Mouse (Mus musculus): ENCODE measurements around the gene Zcchc24. TPM values are rescaled to one million over a fixed set of nuclear protein-coding genes. Genes with fewer than 3 reads are reported as not detected.

Zcchc24 gene
- polyA plus RNA-seq, 1 experiment from 2014 or later, result 17.0 TPM

DNA sequence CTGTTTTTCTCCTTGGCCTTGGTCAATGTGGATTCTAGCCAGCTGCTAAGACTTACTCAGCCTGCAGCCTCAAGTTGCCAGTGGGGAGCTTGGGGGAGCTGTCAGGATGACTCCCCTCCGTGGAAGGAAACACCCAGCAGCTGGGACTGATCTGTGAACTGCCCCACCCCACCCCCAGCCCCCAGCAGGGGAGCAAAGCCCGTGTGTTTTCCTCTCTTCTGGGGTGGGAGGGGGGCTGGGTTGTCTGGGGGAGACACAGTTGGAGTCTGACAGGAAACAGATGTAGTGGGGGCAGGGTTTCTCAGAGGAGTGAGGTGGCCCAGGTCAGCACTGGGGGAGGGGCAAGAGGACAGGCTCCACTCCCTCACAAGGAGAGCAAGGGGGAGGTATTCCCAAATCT, 50.4 kb downstream of the Zcchc24 start:
- H3K9me3 ChIP-seq (replicated peaks), result 0 out of 2 replicates have a peak, but pooled peaks cover 1% of the 10 kb centered on the region
- no peaks in the 10 kb centered on the region for H3K27me3 ChIP-seq (ENCODE audit: low read depth, poor library complexity, severe bottlenecking)
- peak; percentile 77 for DNase-seq (ENCODE audit: low spot score)
- H3K4me1 ChIP-seq, result peaks cover 64% of the 10 kb centered on the region
- peak overlapping the region; percentile 86 for H3K27ac ChIP-seq
- peaks cover 47% of the 10 kb centered on the region for H3K36me3 ChIP-seq
- 0 out of 2 replicates have a peak overlapping the region, but pooled peaks have one; percentile 15 for H3K4me3 ChIP-seq
- 0% methylated on average over 2 of the region's 2 CpGs for WGBS

DNA sequence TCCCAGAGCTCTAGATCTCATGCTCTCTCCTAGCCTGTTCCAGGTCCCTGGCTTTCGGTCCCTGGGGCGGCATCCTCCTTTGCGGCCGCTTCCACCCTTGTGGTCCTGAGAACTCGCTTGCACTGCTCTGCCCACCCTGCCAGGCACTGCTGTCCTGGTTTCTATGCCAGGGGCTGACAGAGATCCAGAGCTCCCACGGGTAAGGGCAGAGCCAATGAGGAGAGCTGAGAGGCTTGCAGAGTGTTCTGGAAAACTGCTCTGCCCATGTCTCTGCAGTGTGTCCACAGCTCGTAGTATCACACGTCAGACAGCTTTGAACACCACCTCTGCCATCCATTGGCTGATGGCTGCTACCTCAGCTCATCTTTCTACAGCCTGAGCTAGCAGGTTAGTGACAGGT, 51.1 kb downstream of the Zcchc24 start:
- peaks cover 60% of the 10 kb centered on the region for H3K4me1 ChIP-seq
- no peak overlapping the region for H3K4me3 ChIP-seq
- WGBS, result 82% methylated on average over 8 of the region's 8 CpGs
- peak overlapping the region; percentile 86 for H3K27ac ChIP-seq
- no peaks in the 10 kb centered on the region for H3K27me3 ChIP-seq (ENCODE audit: low read depth, poor library complexity, severe bottlenecking)
- H3K9me3 ChIP-seq (replicated peaks), result 0 out of 2 replicates have a peak, but pooled peaks cover 1% of the 10 kb centered on the region
- no peak for DNase-seq (ENCODE audit: low spot score)
- peaks cover 47% of the 10 kb centered on the region for H3K36me3 ChIP-seq

DNA sequence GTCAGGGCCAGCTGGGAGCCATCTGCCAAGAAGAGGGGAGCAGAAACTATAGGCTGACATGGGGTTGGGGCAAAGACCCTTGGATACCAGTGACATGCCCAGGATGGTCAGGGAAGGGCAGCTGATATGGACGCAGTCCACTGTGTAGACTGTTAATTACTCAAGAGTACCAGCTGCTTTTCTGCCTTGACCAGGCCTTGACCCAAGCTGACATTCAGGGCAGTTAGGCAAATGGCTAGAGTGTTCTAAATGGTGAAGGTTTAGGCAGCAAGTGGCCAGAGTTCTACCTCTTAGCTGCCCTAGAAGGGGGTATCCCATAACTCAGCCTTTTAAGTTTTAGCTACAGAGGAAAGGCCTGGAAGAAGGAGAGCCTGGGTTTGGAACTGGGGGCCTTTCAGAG, 52.3 kb downstream of the Zcchc24 start:
- WGBS, result 80% methylated on average over 1 of the region's 1 CpGs
- Histone ChIP-seq H3K27me3 (ENCODE audit: low read depth, poor library complexity, severe bottlenecking) (no peaks in the 10 kb centered on the region), H3K4me1 (peaks cover 56% of the 10 kb centered on the region), H3K27ac (no peak overlapping the region), H3K9me3 (replicated peaks) (0 out of 2 replicates have a peak, but pooled peaks cover 1% of the 10 kb centered on the region), H3K36me3 (peaks cover 46% of the 10 kb centered on the region), H3K4me3 (no peak overlapping the region)
- no peak for DNase-seq (ENCODE audit: low spot score)

DNA sequence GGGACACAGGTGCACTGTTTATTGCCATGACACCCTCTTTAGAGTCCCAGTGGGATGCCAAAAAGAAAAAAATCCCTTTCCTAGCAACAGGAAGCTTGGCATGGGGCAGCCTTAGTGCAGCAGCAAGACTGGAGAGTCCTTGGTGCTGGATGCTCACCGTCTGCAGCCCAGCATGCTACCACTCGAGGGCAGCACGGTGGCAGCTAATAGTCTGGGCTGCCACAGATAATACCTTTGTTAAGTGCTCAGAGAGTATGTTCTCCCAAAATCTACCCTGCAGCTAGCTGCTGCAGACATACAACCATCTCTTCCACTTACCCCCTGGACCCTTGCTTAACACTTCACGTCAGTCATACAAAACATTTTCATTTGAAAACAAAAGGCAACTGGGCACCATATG, 55.4 kb downstream of the Zcchc24 start:
- no peak overlapping the region for H3K4me3 ChIP-seq
- no peak overlapping the region for H3K27ac ChIP-seq
- peaks cover 68% of the 10 kb centered on the region for H3K4me1 ChIP-seq
- peaks cover 28% of the 10 kb centered on the region for H3K36me3 ChIP-seq
- H3K9me3 ChIP-seq (replicated peaks), result no peaks in the 10 kb centered on the region
- H3K27me3 ChIP-seq (ENCODE audit: low read depth, poor library complexity, severe bottlenecking), result no peaks in the 10 kb centered on the region
- WGBS, result 26% methylated on average over 4 of the region's 4 CpGs
- DNase-seq (ENCODE audit: low spot score), result no peak

DNA sequence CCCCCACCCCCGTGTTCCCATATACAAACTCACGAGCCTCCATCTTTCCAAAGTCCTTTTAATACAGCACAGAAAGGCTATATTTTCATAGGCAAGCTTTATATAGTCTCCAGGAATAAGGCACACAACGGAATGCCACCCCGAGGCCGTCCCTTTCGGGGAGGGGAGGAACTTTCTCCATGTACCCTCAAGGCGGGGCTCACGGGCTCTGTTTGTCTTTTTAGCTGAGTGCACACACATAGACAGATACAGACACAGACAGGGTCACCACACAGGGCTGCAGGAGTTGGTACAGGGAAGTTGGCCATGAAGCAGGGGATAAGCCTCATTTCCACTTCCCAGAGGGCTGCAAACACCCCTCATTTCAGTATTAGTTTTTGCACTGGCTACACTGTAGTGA, 57.2 kb downstream of the Zcchc24 start:
- Histone ChIP-seq H3K27ac (peak overlapping the region; percentile 81; the same call in 1 of the 2 replicates), H3K4me1 (peaks cover 59% of the 10 kb centered on the region), H3K4me3 (no peak overlapping the region), H3K27me3 (ENCODE audit: low read depth, poor library complexity, severe bottlenecking) (no peaks in the 10 kb centered on the region), H3K36me3 (peaks cover 23% of the 10 kb centered on the region), H3K9me3 (replicated peaks) (no peaks in the 10 kb centered on the region)
- 72% methylated on average over 8 of the region's 8 CpGs for WGBS
- DNase-seq (ENCODE audit: low spot score), result no peak

DNA sequence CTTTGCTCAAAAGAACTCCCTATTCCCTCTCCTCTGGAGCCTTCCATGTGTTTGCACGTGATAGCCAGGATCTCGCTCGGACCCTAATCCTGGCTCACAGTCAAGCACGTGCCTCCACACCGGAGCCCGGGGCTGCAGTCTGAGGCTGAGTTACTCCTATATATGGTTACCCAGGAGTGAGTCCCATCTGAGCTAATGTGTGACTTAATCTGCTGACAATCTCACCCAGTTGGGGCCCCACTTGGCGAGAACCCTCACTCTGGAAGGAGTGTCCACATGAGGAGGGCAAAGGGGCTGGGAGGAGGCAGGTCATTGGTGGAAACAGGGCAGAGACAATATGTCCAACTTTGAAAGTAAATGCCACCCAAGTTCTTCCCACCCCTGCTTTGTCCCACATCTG, 57.7 kb downstream of the Zcchc24 start:
- H3K27ac ChIP-seq, result peak overlapping the region; percentile 81
- no peak for DNase-seq (ENCODE audit: low spot score)

DNA sequence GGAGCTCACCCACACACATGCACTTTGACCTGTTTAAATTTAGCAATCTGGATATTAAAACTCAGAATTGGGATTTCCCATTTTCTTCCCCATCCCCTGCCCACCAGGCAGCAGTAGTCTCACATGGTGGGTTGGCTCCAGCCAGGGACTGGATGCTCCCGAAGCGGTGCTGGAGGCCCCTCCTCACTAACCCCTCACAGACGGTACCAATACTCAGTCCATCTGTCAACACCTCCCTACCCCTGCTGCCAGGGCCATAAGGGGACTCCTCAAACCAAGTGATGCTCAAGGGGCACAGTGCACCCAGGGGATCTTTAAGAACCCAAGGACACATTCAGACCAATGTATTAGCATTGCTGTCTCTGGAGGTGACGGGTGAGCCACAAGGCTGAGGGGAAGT, 58.2 kb downstream of the Zcchc24 start:
- peaks cover 55% of the 10 kb centered on the region for H3K4me1 ChIP-seq
- peaks cover 14% of the 10 kb centered on the region for H3K36me3 ChIP-seq
- no peak for DNase-seq (ENCODE audit: low spot score)
- no peaks in the 10 kb centered on the region for H3K27me3 ChIP-seq (ENCODE audit: low read depth, poor library complexity, severe bottlenecking)
- H3K27ac ChIP-seq, result peak overlapping the region; percentile 81; the same call in 1 of the 2 replicates
- 47% methylated on average over 4 of the region's 4 CpGs for WGBS
- H3K4me3 ChIP-seq, result no peak overlapping the region
- H3K9me3 ChIP-seq (replicated peaks), result no peaks in the 10 kb centered on the region

More for the DNA sequence above, 57.7 kb downstream of the Zcchc24 start:
- peaks cover 55% of the 10 kb centered on the region for H3K4me1 ChIP-seq
- H3K36me3 ChIP-seq, result peaks cover 19% of the 10 kb centered on the region
- no peaks in the 10 kb centered on the region for H3K27me3 ChIP-seq (ENCODE audit: low read depth, poor library complexity, severe bottlenecking)
- 53% methylated on average over 7 of the region's 7 CpGs for WGBS
- H3K9me3 ChIP-seq (replicated peaks), result no peaks in the 10 kb centered on the region
- no peak overlapping the region for H3K4me3 ChIP-seq

DNA sequence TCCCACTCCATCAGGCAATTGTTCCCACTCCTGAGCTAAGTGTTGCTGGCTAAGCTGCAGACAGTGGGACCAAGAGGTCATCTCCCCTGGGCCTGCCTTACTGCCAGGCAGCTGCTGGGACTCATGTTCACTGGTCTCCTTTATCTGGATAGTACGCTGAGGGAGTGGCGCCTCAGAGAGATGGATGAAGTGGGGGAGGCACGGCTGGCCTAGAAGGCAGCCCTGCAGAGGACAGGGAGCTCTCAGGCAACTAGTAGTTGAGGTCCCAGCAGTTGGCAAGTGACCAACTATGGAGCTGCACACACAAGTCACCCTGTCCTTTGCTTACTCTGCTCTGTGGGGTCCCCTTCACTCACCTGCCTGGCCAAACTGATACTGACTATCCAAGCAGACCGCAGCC, 58.8 kb downstream of the Zcchc24 start:
- DNase-seq (ENCODE audit: low spot score), result no peak
- H3K9me3 ChIP-seq (replicated peaks), result no peaks in the 10 kb centered on the region
- no peak overlapping the region for H3K4me3 ChIP-seq
- 59% methylated on average over 4 of the region's 4 CpGs for WGBS
- peaks cover 9% of the 10 kb centered on the region for H3K36me3 ChIP-seq
- peak overlapping the region; percentile 81; the same call in 1 of the 2 replicates for H3K27ac ChIP-seq
- peaks cover 55% of the 10 kb centered on the region for H3K4me1 ChIP-seq
- H3K27me3 ChIP-seq (ENCODE audit: low read depth, poor library complexity, severe bottlenecking), result no peaks in the 10 kb centered on the region

DNA sequence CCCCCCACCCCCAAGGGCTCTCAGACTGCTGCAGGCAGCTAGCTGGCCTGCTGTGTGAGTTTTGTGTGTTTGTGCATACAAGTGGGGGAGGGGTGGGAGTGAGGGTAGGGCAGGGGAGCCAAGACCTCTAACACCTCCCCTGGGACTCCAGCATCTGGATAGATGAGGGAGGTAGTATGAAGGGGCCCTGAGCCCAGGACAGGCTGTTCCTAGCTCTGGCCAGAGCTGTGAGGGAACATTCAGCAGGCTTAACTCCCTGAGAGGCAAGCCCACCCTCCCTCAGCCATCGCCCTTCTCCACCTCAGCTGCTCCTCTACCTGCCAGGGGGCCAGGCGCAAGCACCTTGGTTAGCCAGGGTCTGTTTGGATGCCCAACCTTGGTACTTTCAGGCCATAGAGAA, 59.9 kb downstream of the Zcchc24 start:
- H3K36me3 ChIP-seq, result no peaks in the 10 kb centered on the region; the same call in 1 of the 2 replicates
- peaks cover 51% of the 10 kb centered on the region for H3K4me1 ChIP-seq
- 77% methylated on average over 2 of the region's 2 CpGs for WGBS
- no peaks in the 10 kb centered on the region for H3K27me3 ChIP-seq (ENCODE audit: low read depth, poor library complexity, severe bottlenecking)
- H3K27ac ChIP-seq, result peak overlapping the region; percentile 81
- no peak for DNase-seq (ENCODE audit: low spot score)
- 0 out of 2 replicates have a peak overlapping the region, but pooled peaks have one; percentile 6 for H3K4me3 ChIP-seq
- no peaks in the 10 kb centered on the region for H3K9me3 ChIP-seq (replicated peaks)

DNA sequence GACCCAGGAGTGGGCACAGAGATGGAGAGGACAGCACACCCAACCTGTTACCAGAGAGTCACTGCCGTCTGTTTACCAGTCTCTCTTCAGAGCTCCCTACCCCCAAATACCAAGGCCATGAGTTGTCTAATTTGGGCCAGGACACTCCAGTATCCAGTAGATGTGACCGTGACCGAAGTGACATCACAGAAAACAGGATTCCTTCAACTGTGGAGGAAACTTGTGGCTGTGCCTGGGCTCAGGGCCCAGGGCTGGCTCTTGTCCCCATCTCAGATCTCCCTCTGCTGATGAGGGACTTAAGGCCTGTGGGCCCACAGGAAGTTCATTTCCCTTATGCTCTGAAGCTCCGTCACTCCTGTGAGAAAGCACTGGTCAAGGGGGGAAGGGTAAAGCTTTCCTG, 60.4 kb downstream of the Zcchc24 start:
- Histone ChIP-seq H3K27ac (peak overlapping the region; percentile 81), H3K27me3 (ENCODE audit: low read depth, poor library complexity, severe bottlenecking) (no peaks in the 10 kb centered on the region), H3K4me1 (peaks cover 48% of the 10 kb centered on the region), H3K36me3 (no peaks in the 10 kb centered on the region), H3K9me3 (replicated peaks) (no peaks in the 10 kb centered on the region), H3K4me3 (0 out of 2 replicates have a peak overlapping the region, but pooled peaks have one; percentile 6)
- 66% methylated on average over 4 of the region's 4 CpGs for WGBS
- DNase-seq (ENCODE audit: low spot score), result no peak

DNA sequence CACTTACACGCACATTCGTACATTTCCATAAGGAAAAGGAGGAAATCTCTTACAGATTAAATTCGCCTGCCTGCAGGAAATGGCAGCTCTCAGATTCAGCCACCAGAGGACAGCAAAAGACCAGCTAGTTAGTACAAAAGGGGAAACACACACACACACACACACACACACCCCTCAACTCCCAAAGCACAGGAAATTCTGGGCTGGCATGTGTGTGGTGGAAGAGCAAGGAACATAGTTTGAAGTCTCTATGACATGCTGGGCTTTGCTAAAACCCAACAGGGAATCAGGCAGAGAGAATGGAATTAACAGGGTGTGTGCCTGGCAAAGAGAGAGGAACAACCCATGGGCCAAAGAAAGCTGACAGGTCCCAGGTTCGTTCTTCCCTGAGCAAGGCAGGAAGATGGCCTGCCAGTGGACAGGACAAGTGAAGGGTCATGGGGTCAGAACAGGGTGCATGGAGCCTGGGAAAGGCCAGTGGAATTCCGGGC, 61.1 kb downstream of the Zcchc24 start:
- H3K4me3 ChIP-seq, result no peak overlapping the region
- DNase-seq (ENCODE audit: low spot score), result peak; percentile 61
- peaks cover 46% of the 10 kb centered on the region for H3K4me1 ChIP-seq
- no peaks in the 10 kb centered on the region for H3K9me3 ChIP-seq (replicated peaks)
- H3K27ac ChIP-seq, result peak overlapping the region; percentile 81; the same call in 1 of the 2 replicates
- H3K36me3 ChIP-seq, result no peaks in the 10 kb centered on the region
- WGBS, result 55% methylated on average over 5 of the region's 5 CpGs
- H3K27me3 ChIP-seq (ENCODE audit: low read depth, poor library complexity, severe bottlenecking), result no peaks in the 10 kb centered on the region

DNA sequence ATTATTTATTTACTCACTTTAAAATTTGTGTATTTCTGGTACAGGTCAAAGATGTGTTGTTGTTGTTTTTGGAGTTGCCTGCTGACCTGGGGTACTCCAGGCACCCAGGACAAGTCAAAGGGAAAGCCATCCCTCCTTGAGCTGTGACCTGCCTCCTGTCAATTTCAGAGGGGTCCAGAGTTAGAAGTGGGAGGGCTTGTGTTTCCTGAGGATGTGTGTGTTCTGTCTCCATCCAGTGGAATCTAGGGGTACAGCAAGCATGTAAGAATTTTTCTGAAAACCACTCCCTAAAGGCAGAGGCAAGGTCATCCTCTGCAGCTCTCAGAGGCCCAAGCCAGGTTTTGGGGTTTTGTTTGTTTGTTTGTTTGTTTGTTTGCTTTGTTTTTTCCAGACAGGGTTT, 66.9 kb downstream of the Zcchc24 start:
- DNase-seq (ENCODE audit: low spot score), result no peak
- no peak overlapping the region for H3K27ac ChIP-seq
- H3K9me3 ChIP-seq (replicated peaks), result no peaks in the 10 kb centered on the region
- no peak overlapping the region for H3K4me3 ChIP-seq
- H3K36me3 ChIP-seq, result peaks cover 40% of the 10 kb centered on the region
- no peaks in the 10 kb centered on the region for H3K4me1 ChIP-seq
- H3K27me3 ChIP-seq (ENCODE audit: low read depth, poor library complexity, severe bottlenecking), result no peaks in the 10 kb centered on the region

DNA sequence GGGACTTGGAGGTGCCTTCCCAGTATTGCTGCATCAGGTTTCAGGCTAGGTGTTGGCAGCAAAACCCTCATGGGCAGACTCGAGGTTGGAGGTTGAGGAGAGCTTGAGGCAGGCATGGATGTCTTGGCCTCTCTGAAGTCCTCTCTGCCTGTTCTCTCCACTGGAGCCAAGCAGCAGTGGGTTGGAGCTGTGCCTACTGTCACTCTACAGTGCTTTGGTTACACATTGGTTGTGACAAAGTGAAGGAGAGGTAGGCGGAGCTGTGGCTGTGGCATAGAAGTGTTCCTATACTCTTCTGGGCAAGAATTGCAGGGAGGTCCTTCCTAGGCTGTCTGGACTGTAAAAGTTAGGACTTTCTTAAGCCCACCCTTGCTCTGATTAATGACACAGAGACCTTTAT, 72.5 kb downstream of the Zcchc24 start:
- Histone ChIP-seq H3K9me3 (replicated peaks) (no peaks in the 10 kb centered on the region), H3K27me3 (ENCODE audit: low read depth, poor library complexity, severe bottlenecking) (no peaks in the 10 kb centered on the region), H3K27ac (no peak overlapping the region), H3K4me1 (peaks cover 34% of the 10 kb centered on the region), H3K4me3 (no peak overlapping the region), H3K36me3 (peaks cover 54% of the 10 kb centered on the region)
- no peak for DNase-seq (ENCODE audit: low spot score)
- 79% methylated on average over 2 of the region's 2 CpGs for WGBS

DNA sequence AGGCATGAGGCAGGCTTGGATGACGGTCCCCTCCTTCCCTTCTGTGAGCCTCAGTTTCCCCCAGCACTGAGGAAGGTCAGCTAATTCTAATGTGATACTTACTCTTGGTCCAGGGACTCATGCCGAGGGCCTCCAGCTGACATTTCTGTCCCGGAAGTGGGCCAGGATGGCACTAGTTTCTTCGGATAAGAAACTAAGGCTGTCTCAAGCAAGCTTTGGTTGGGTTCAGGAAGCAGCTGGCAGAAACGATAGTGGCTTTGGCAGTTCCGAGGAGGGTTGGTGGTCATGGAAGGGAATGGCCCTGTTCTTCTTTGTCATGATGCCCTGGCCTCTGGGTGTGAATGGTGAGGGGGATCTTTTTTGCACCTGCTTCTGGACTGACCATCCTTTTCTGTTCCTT, 73.8 kb downstream of the Zcchc24 start:
- peak overlapping the region; percentile 89; the same call in 1 of the 2 replicates for H3K27ac ChIP-seq
- WGBS, result 71% methylated on average over 6 of the region's 6 CpGs
- peaks cover 34% of the 10 kb centered on the region for H3K4me1 ChIP-seq

More for the DNA sequence above, 73.8 kb downstream of the Zcchc24 start:
- H3K9me3 ChIP-seq (replicated peaks), result no peaks in the 10 kb centered on the region
- peak overlapping the region; percentile 79 for H3K4me3 ChIP-seq
- H3K27me3 ChIP-seq (ENCODE audit: low read depth, poor library complexity, severe bottlenecking), result no peaks in the 10 kb centered on the region
- no peak for DNase-seq (ENCODE audit: low spot score)
- peaks cover 44% of the 10 kb centered on the region for H3K36me3 ChIP-seq
